Mouse (Mus musculus) CH12F3 (cell line): ENCODE measurements around the gene Zfp185.
"Not testable (repeated sequence)": the region's sequence is repeated elsewhere in the genome, so short reads cannot be mapped to it uniquely, and the experiment has no call there.

Source experiments
- in situ Hi-C: fragments of 300-500 bp; cut with MboI; formaldehyde crosslinking; loops from 2 replicates; pipeline ENCODE4 v1.14.3; 2020; ENCODE audit warnings: low sequenced_read_pairs

Gene Zfp185

GRCm38 (mm10) chrX:73061528-73061927 lies 74.4 kb downstream of the Zfp185 start:
- in situ Hi-C loops = no loop called here

DNA sequence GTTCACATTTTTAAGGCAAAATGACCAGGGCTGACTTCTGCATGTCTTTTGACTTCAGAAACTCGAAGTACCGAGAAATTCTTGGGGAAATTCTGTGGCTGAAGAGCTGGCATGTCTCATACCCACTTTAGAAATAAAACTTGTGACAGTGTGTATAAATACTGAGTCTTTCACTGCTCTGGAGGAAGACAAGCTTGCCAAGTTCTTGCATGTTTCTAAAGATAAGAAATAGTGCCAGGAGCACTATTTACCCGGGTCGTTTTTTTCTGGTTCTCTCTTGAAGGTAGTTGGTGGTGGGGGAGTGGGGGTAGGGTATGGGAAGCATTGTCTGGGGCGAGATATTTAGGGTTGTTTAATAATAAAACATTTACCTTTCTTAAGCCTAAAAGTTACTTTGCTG lies 75.2 kb downstream of the Zfp185 start:
- in situ Hi-C loops = no loop called here

DNA sequence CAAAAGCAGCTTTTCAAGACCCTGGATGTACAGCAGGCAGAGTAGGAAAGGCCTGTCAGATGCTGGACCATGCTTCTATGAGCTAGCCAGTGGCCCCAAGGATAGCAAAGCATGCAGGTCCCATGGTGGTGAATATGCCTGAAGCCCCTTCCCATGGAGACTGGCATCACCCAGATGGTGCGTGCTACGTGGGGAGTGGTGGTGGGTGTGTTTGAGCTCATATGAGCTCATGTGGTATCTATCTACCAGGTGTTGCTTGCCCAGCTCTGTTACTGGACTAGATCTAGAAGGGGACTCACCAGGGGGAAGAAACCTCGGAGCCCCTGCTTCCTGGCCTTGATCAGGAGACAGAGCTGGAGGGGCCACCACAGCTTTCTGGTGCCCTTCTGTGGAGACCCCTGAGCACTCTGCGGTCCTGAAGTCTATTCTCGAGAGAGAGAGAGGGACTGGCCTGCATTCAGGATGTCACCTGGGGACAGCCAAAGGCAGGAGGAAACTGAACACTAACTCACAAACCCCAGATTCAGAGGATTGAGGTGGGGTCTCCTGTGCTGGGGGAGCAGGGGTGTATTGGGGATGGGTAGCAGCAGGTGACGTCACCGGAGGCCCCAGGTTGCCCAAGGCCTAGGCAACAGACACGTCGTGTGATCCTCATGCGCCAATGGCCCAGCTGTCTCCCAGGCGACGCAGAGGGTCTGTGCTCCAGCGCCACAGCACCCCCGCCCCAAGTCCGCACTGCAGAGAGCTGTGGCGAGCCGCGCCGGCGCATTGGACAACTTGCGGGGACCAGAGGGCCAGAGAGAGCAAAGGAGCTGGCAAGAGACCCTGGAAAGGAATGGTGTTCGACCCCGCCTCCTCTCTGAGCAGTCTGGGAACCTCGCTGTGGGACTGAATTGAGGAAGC lies 76.6 kb downstream of the Zfp185 start:
- in situ Hi-C loops = no loop called here

GRCm38 (mm10) chrX:73064415-73064793 lies 77.3 kb downstream of the Zfp185 start, which contains the start of gene Pnma3:
Gene Pnma3, plus strand, starts transcription at chrX:73064787.
- in situ Hi-C loops = no loop called here

DNA sequence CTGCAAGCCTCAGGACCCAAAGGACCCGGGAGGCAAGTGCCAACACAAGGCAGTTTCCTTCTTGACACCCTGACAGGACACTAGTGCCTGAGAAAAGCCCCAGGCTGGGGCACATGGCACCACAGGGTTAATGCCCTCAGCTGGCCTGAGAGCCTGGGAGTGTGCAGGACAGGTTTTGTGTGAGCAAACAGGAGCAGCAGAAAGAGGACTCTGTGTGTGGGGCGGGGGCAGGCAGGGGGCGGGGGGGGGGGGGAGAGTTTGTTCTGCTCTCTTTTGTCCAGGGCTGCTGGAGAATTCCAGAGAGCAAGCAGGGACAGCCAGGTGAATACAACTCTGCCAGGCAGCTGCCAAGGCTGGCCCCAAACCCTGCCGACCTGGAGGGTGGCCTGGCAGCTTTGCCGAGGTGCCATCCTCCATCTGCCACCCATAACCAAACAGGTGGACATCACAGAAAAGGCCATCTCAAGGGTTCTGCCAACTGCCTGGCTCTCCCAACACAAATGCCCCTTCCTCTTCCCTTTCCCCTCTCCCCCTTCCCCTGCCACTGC lies 79.7 kb downstream of the Zfp185 start:
- in situ Hi-C loops = not testable (repeated sequence)
